Mouse (Mus musculus): ENCODE results near the gene Slc6a11. TPM values are rescaled to one million over a fixed set of nuclear protein-coding genes. Genes with fewer than 3 reads are reported as not detected.

Slc6a11 gene
- polyA plus RNA-seq, 1 experiment, result not detected

DNA sequence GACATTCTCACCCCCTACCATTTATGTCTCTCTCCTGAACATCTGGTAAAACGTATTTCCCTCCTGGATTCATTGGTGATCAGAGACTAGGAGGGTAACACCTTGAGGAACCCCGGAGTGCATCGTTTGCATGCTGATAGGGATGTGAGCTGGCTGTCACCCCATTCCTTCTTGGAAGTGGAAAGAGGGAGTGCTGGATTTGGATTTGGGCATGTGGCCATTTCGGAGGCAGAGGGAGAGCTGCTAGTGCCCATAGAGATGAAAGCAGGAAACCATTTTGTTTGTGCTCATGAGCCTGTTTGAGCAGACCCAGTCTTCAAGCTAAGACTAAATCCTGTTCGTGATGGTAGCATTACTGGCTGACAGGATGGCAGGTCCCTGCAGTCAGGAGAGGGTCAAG lies 160.4 kb downstream of the Slc6a11 start:
- H3K4me3 ChIP-seq (replicated peaks; ENCODE audit: extremely low read depth, low read depth, low read length), result no peak overlapping the region
- no peak for DNase-seq
- 35% methylated on average over 5 of the region's 5 CpGs for WGBS
- TF ChIP-seq CTCF (IDR thresholded peaks at IDR 0.05; ENCODE audit: insufficient read depth, low read length) (no peak), POLR2A (IDR thresholded peaks at IDR 0.05; ENCODE audit: borderline replicate concordance, extremely low read depth, low read depth, low read length) (no peak)
- no peaks in the 10 kb centered on the region for H3K4me1 ChIP-seq (ENCODE audit: control insufficient read depth, insufficient read depth, low read length)

DNA sequence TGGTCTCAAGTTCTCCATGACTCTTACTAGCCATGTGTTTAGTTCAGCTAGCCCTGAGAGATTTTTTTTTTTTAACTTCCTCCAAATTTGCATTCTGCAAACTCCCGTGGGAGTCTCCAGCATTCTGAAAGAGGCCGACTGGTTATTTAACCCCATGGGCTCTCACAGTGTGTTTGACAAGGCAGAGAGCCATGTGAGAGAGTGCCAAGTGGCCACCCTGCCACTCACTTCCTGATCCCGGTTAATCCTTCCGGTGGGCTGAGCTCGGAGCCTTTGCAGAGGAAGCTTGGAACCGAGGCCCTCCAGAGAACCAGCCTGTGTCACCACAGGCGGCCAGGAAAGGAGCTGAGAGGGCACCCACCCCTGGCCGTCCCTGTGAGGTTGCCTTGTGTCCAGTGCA lies 162.5 kb downstream of the Slc6a11 start:
- H3K4me3 ChIP-seq (replicated peaks; ENCODE audit: extremely low read depth, low read depth, low read length), result no peak overlapping the region
- no peak for DNase-seq
- TF ChIP-seq POLR2A (IDR thresholded peaks at IDR 0.05; ENCODE audit: borderline replicate concordance, extremely low read depth, low read depth, low read length), result no peak
- TF ChIP-seq CTCF (IDR thresholded peaks at IDR 0.05; ENCODE audit: insufficient read depth, low read length), result no peak
- 12% methylated on average over 8 of the region's 8 CpGs for WGBS
- no peaks in the 10 kb centered on the region for H3K4me1 ChIP-seq (ENCODE audit: control insufficient read depth, insufficient read depth, low read length)

DNA sequence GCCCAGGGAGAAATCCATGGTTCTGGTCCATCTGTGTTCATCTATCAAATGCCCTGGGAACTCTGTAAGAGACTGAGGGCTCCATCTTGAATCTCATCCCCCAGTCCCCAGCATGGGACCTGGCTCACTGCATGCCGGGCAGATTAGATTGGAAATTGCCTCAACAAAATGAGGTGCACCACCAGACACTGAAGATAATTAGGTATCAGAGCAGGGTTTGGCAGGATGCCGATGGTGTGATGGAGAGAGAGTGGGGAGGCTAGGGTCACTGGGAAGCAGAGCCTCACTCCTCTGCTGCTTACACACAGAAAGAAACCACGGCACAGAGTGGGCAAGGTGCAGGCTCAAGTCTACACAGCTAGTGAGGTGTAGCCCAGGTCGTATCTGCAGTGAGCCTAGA lies 164.0 kb downstream of the Slc6a11 start:
- no peak for DNase-seq
- Histone ChIP-seq H3K4me1 (ENCODE audit: control insufficient read depth, insufficient read depth, low read length) (no peaks in the 10 kb centered on the region), H3K4me3 (replicated peaks; ENCODE audit: extremely low read depth, low read depth, low read length) (no peak overlapping the region)
- WGBS, result 78% methylated on average over 4 of the region's 4 CpGs
- TF ChIP-seq POLR2A (IDR thresholded peaks at IDR 0.05; ENCODE audit: borderline replicate concordance, extremely low read depth, low read depth, low read length) (no peak), CTCF (IDR thresholded peaks at IDR 0.05; ENCODE audit: insufficient read depth, low read length) (no peak)

DNA sequence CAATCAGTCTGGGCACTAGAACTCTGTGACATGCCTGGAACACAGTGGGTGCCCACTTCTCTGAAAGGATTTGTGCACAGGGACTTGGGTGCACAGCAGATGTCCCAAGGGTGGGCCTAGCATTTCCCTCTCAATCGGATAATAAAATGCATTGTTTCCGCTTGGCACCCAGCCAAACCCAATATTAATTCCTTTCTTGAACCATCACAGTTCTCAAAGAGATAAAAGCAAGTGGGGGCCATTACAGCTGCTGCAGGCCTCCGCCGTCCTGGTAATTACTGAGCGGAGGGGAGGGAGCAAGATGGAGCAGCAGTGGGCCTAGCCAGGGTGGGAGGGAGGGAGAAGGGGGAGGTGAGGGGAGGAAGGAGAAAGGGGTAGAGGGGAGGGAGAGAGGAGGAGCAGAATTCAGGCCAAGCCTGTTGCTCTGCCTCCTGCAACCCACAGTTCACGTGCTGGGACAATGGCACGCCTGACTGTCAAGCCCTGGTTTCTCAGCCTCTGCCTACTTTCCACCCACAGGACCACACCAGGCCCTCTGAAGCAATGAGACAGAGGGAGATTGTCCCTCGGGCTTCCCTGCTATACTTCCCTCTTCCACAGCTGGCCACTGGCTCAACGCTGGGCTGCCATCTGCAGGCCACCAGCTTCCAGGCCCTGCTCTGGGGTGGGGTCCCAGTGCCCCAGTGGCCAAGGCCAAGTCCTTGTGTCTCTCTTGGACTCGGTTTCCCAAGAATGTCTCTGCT lies 166.4 kb downstream of the Slc6a11 start:
- no peaks in the 10 kb centered on the region for H3K4me1 ChIP-seq (ENCODE audit: control insufficient read depth, insufficient read depth, low read length)
- H3K4me3 ChIP-seq (replicated peaks; ENCODE audit: extremely low read depth, low read depth, low read length), result no peak overlapping the region
- WGBS, result 48% methylated on average over 10 of the region's 10 CpGs
- TF ChIP-seq POLR2A (IDR thresholded peaks at IDR 0.05; ENCODE audit: borderline replicate concordance, extremely low read depth, low read depth, low read length) (no peak), CTCF (IDR thresholded peaks at IDR 0.05; ENCODE audit: insufficient read depth, low read length) (no peak)
- DNase-seq, result no peak

Other genes with a start within 250 kb of the Slc6a11 start
- gene Atp2b2, start 88.6 kb upstream of the Slc6a11 start, polyA plus RNA-seq (2012; rRNA removed), result 1.6 and 2.8 TPM in 2 replicates
- 0.14 and 0.24 TPM in 2 replicates for gene Slc6a1, start 151.4 kb downstream of the Slc6a11 start, polyA plus RNA-seq (2012; rRNA removed)

All from lung, adult 2 months (tissue).